Mouse (Mus musculus) stomach, embryonic 16.5 days (tissue): ENCODE results near the gene Kdm5c. TPM values are rescaled to one million over a fixed set of nuclear protein-coding genes. Genes with fewer than 3 reads are reported as not detected.

Experiments used
- ATAC-seq: fragments of 200-750 bp; cut with Nextera tagmentation; 2 replicates; pipeline ENCODE4 v1.8.0; 2017; ENCODE audit warnings: moderate number of reproducible peaks, moderate TSS enrichment; ENCODE audit not compliant: insufficient read depth, low FRiP score
- H3K27ac ChIP-seq: fragments of 300-500 bp; sonication (generic); 2 replicates; pipeline ENCODE4 v1.5.1; 2014; ENCODE audit warnings: low read length
- H3K27me3 ChIP-seq: fragments of 300-500 bp; sonication (generic); 2 replicates; pipeline ENCODE4 v1.6.1; 2014; ENCODE audit warnings: low read length, control low read depth, mixed read lengths; ENCODE audit not compliant: control insufficient read depth, insufficient read depth
- H3K36me3 ChIP-seq: fragments of 300-500 bp; sonication (generic); 2 replicates; pipeline ENCODE4 v1.6.1; 2014; ENCODE audit warnings: low read length; ENCODE audit not compliant: control insufficient read depth, insufficient read depth
- H3K4me1 ChIP-seq: fragments of 300-500 bp; sonication (generic); 2 replicates; pipeline ENCODE4 v1.6.1; 2014; ENCODE audit warnings: low read length, control low read depth, mixed read lengths; ENCODE audit not compliant: control insufficient read depth, insufficient read depth
- H3K4me2 ChIP-seq: fragments of 300-500 bp; sonication (generic); 2 replicates; pipeline ENCODE4 v1.6.1; 2014; ENCODE audit warnings: low read depth, low read length, mixed read lengths
- H3K4me3 ChIP-seq: fragments of 300-500 bp; sonication (generic); replicated peaks from 2 replicates; pipeline ENCODE4 v1.5.1; 2014; ENCODE audit warnings: mild to moderate bottlenecking, low read length
- H3K9ac ChIP-seq: fragments of 300-500 bp; sonication (generic); 2 replicates; pipeline ENCODE4 v1.6.1; 2014; ENCODE audit warnings: low read length
- H3K9me3 ChIP-seq: fragments of 300-500 bp; sonication (generic); replicated peaks from 2 replicates; pipeline ENCODE4 v1.6.1; 2016; ENCODE audit warnings: low read length, control low read depth; ENCODE audit not compliant: control insufficient read depth
- WGBS: fragments of 180-500 bp; shearing (Covaris S2); extraction: QIAGEN DNeasy Blood & Tissue Kit; methylation state at CpG from one replicate; pipeline ENCODE4 v1.1.7; 2014; 5-methylcytosine and 5-hydroxymethylcytosine counted together
- polyA plus RNA-seq: library from polyadenylated mRNA; unstranded; fragments of >200 nt; fragmentation: Nextera tagmentation; extraction: Ambion mirVana; gene quantifications from 2 replicates; pipeline ENCODE4 v1.2.1, GENCODE M21; 2015

Gene Kdm5c
- polyA plus RNA-seq = 35.3 and 47.4 TPM in 2 replicates

DNA sequence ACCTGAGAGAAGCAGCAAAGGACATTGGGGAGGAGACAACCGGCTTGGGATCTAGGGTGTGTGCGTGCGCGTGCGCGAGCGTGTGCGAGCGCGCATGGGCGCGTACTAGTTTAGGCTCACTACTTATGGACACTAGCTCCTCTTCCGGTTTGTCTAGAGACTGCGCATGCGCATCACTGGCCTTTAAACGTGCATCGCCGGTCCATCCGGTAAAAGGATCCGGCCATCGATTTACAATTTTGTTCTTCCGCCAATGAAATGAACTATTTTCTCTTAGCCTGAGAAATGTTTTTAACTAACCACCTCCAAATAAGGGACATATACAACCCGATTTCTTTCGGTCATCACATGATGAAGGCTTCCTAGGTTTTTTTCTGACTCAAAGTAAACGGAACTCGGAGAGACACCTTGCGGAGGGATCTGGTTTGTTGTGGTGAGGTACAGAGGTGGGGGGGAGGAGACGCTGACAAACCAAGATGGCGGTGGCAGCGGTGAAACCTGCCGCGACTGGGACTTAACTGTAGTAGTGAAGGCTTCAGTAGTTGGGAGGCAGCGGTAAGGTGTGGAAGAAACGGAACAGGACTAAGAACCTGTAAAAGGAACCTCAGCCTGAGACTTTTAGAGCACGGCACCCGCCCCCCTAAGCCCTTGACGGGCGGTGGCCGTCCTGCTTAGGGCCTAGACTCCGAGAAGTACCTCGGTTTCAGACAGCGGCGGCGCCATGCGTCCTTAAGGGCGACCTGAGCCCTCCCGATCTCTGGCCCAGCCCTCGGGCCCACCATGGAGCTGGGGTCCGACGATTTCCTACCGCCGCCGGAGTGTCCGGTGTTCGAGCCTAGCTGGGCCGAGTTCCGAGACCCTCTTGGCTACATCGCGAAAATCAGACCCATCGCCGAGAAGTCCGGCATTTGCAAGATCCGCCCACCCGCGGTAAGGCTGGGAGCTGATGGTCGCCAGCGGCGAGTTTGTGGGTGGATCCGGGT lies at the start of gene Kdm5c:
TSS of gene Kdm5c (plus strand) at position 240 of the 983 bp plus-strand sequence.
- Histone ChIP-seq H3K4me2 (peak within 1 kb of the TSS; percentile 78), H3K27ac (peak within 1 kb of the TSS; percentile 71), H3K4me3 (peak within 1 kb of the TSS; percentile 92), H3K9ac (peak within 1 kb of the TSS; percentile 95), H3K4me1 (peaks cover 12% of the 10 kb centered on the region), H3K27me3 (no peaks in the 10 kb centered on the region; the same call in 1 of the 2 replicates), H3K9me3 (no peaks in the 10 kb centered on the region), H3K36me3 (no peaks in the 10 kb centered on the region)
- WGBS = under 1% methylated on average over 69 of the region's 69 CpGs
- peak; percentile 99 for ATAC-seq

DNA sequence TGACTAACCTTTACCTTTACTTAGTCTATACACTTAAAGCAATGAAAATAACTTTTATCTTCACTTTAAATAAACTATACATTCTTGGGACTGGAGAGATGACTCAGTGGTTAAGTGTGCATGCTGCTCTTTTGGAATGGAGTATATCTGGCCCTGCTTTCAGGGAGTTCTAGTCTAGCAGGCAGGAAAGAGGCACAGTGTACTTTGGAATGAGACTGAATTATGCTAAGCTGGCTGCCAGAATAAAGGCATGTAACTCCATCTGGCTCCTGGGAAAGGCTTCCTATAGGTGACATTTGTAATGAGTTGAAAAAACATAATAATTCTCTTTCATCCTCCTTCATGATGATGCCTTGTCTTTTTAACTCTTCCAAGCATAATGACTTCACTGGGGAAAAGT lies 45.7 kb upstream of the Kdm5c start:
- Histone ChIP-seq H3K4me3 (no peak overlapping the region), H3K4me2 (no peak overlapping the region), H3K4me1 (no peaks in the 10 kb centered on the region), H3K9ac (no peak overlapping the region), H3K27me3 (peaks cover 6% of the 10 kb centered on the region; the same call in 1 of the 2 replicates), H3K27ac (no peak overlapping the region), H3K9me3 (0 out of 2 replicates have a peak, but pooled peaks cover 5% of the 10 kb centered on the region), H3K36me3 (no peaks in the 10 kb centered on the region)
- no peak for ATAC-seq

DNA sequence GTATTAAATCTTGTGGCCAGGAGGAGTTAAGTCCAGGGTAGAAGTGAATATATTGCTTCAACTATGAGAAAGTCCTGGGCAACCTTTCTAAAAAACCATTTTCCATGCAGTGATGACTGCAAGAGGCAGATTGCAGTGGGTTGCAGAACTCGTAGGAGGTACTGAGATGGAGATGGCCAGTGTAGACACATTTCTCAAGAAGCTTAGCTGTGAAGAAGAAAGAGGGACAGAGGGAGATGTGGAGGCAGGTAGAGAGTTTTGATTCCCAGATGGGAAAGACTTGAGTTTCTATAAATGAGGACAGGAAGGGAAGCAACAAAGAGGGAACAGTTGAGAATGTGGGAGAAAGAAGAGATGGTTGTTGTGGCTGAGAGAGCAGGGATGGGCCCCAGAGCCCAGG lies 41.6 kb upstream of the Kdm5c start:
- WGBS = 88% methylated on average over 1 of the region's 1 CpGs
- no peak for ATAC-seq
- peaks cover 14% of the 10 kb centered on the region; the same call in 1 of the 2 replicates for H3K27me3 ChIP-seq

DNA sequence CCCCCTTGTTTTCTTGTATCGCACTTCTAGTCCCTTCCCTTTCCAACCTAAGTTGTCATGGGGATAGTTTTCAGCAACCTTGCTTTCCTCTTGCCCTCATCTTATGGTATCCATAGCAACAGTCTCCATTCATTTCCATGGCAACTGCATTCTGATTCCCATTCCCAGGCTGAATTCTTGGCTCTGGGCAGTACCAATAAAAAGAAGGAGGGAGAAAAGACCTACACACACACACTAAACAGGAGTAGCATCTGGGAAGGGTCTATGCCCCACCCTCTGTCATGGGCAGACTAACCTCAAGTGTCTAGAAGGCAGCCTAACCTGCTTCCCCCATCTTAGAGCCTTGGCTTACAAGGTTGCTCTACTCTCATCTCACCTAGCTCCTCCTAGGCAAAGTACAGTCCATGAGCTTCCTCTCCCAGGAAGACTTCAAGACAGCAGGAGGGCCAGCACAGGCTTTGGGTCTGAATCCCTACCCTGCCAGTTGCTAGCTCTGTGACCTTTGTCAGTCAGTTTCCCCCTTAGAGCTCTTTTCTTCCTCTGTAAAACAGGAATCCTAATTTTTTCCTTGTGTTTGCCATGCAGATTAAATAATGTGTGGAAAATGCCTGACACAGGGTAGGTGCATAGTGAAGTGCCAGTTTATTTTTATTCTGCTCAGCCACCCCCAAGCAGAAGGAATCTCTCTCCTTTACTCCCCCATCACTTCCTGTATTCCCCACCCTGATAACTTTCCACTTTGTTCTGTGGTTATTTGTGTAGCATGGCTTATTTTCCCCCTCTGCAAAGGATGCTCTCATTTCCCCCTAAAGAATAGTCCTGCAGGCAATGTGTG lies 34.8 kb upstream of the Kdm5c start:
- Histone ChIP-seq H3K4me3 (no peak overlapping the region), H3K9me3 (no peaks in the 10 kb centered on the region), H3K27ac (no peak overlapping the region), H3K36me3 (no peaks in the 10 kb centered on the region), H3K9ac (no peak overlapping the region), H3K27me3 (peaks cover 24% of the 10 kb centered on the region), H3K4me2 (no peak overlapping the region), H3K4me1 (no peaks in the 10 kb centered on the region)
- 96% methylated on average over 1 of the region's 1 CpGs for WGBS
- no peak for ATAC-seq

More for the DNA sequence above, 41.6 kb upstream of the Kdm5c start:
- Histone ChIP-seq H3K4me2 (no peak overlapping the region), H3K9ac (no peak overlapping the region), H3K9me3 (0 out of 2 replicates have a peak, but pooled peaks cover 5% of the 10 kb centered on the region), H3K27ac (no peak overlapping the region), H3K4me3 (no peak overlapping the region), H3K4me1 (no peaks in the 10 kb centered on the region), H3K36me3 (no peaks in the 10 kb centered on the region)

DNA sequence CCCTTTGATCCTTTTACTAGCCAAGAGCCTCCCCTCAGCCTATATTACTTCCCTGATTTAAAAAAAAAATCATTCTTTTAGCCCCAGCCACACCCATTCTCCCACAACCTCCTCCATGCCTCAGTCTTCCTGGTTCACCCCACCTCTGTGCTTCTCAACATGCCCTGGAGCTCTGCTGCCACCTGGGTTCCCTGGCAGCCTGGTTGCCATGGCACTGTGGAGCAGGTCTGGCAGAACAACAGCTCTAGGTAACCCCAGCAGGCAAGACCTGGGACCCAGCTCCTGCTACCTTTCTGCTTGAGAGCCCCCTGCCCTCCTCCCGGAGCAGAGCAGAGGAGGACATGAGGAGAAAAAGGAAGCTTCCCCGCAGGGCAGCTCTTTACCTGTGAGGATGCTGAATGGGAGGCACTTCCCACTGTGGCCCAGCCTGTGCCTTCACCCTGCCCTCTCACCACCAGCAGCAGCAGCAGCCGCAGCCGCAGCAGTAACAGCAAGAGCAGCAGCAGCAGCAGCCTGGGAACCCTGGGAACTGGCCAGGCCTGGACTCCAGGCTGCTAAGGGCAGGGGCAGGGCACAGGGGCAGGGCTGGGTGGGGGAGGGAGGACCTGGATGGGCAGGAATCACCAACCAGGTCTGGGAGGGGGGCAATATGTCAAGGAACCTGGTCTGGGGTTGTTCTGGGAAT lies 30.9 kb upstream of the Kdm5c start:
- H3K4me1 ChIP-seq = no peaks in the 10 kb centered on the region
- WGBS = 28% methylated on average over 4 of the region's 4 CpGs
- no peak overlapping the region for H3K4me3 ChIP-seq
- ATAC-seq = no peak
- H3K27me3 ChIP-seq = peaks cover 29% of the 10 kb centered on the region
- H3K9ac ChIP-seq = no peak overlapping the region
- H3K36me3 ChIP-seq = no peaks in the 10 kb centered on the region
- H3K9me3 ChIP-seq = no peaks in the 10 kb centered on the region
- no peak overlapping the region for H3K4me2 ChIP-seq
- H3K27ac ChIP-seq = no peak overlapping the region

DNA sequence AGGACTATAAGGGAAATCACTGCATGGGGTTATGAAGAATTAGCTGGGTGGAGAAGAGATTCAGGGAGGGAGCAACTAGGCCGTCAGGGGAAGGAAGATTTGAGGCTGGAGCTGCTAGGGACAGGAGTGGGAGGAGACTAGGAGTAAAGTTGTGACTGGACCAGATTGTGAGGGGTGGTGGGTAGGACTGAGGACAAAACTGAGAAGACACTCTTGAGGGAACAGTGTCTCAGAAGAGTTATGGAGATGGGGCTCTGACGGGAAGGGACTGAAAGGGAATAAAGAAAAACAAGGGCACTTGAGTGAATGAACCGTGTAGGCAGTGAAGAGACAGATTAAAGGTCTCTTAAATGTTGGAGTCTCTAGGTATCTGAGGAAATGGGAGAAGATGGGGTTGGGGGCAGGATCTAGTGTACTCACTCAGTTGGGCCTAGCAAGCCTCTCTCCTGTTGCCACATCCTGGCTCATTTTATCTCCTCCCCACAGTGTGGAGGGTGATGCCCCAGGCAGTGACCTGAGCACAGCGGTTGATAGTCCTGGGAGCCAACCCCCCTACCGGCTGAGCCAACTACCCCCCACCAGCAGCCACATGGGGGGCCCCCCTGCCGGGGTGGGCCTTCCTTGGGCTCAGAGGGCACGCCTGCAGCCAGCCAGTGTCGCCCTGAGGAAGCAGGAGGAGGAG lies 30.3 kb upstream of the Kdm5c start:
- H3K9me3 ChIP-seq = no peaks in the 10 kb centered on the region
- H3K27me3 ChIP-seq = peaks cover 33% of the 10 kb centered on the region
- H3K4me1 ChIP-seq = no peaks in the 10 kb centered on the region
- H3K27ac ChIP-seq = no peak overlapping the region
- no peak for ATAC-seq
- no peak overlapping the region for H3K4me2 ChIP-seq
- no peak overlapping the region for H3K9ac ChIP-seq
- no peak overlapping the region for H3K4me3 ChIP-seq
- no peaks in the 10 kb centered on the region for H3K36me3 ChIP-seq
- 35% methylated on average over 8 of the region's 8 CpGs for WGBS

DNA sequence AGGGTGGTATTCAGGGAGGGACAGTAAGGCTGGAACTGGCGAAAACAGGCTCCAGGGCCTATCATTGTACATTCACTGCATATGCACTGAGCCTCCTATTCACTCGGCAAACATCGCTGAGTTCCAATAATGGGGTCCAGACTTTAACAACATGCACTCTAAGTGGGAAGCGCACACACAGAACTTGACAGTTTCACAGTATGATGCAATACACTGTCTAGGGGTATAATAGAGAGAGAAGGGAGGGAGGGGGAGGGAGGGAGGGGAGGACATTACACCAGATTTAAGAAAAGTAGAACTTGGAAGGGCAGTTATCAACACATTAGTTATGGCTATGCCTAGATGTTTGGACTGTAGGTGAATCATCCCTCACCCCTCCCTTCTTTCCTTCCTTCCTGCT lies 29.6 kb upstream of the Kdm5c start:
- Histone ChIP-seq H3K27ac (no peak overlapping the region), H3K36me3 (no peaks in the 10 kb centered on the region), H3K4me3 (no peak overlapping the region), H3K9me3 (no peaks in the 10 kb centered on the region), H3K4me1 (no peaks in the 10 kb centered on the region), H3K4me2 (no peak overlapping the region), H3K9ac (no peak overlapping the region), H3K27me3 (peaks cover 33% of the 10 kb centered on the region)
- WGBS = 81% methylated on average over 4 of the region's 4 CpGs
- no peak for ATAC-seq

DNA sequence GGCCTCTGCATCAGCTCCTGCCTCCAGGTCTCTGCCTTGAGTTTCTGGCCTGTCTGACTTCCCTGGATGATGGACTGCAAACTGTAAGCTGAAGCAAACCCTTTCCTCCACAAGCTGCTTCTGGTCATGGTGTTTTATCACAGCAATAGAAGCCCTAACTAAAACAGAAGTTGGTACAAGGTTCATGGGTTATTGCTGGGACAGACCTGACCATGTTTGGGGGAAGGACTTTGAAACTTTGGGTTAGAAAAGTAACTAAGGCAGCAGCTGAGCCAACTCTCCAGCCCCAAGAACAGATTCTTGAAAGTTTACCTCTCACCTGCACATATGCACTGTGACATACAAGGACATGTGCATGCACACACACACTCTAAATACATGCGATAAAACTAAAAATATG lies 27.3 kb upstream of the Kdm5c start:
- H3K36me3 ChIP-seq = no peaks in the 10 kb centered on the region
- H3K9me3 ChIP-seq = no peaks in the 10 kb centered on the region
- no peak overlapping the region for H3K9ac ChIP-seq
- no peak overlapping the region for H3K4me3 ChIP-seq
- no peak overlapping the region for H3K4me2 ChIP-seq
- no peaks in the 10 kb centered on the region for H3K4me1 ChIP-seq
- no peak for ATAC-seq
- 100% methylated on average over 1 of the region's 1 CpGs for WGBS
- no peak overlapping the region for H3K27ac ChIP-seq
- H3K27me3 ChIP-seq = peaks cover 33% of the 10 kb centered on the region
